Mouse (Mus musculus) heart, adult 2 months (tissue): ENCODE data around the gene Pdcd6ip.

ENCODE experiments used
- CTCF ChIP-seq: fragments of 200-600 bp; IDR thresholded peaks from 2 replicates; pipeline ENCODE4 v1.8.1; 2022; ENCODE audit warnings: antibody characterized with exemption, mild to moderate bottlenecking, moderate library complexity
- POLR2A ChIP-seq: fragments of 200-500 bp; IDR thresholded peaks from 2 replicates; pipeline ENCODE4 v1.6.1; 2011; ENCODE audit warnings: mild to moderate bottlenecking, low read depth, low read length, control low read depth; ENCODE audit not compliant: insufficient read depth

DNA sequence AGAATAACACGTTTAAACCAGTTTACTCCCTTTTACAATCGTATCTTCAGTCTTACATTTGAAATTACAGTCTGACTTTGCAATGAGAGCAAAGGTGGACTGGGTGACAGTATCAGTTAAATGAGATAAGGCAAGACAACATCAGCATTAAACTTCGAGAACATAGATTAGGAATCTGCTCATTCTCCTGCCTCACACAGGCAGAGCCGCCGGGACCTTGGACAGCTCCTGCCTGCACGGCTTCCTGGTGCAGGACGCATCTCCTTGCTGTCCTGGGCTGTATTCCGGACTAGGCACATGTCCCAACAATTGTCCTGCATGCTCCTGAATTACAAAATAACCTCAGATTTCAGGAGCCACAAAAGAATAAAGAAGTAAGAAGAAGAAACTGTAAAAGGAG is 54.5 kb downstream of the Pdcd6ip start:
- TF ChIP-seq CTCF (no peak), POLR2A (no peak)
